Comparison of ENCODE assay signal across 8 mouse cellular contexts in genomic region chr9:25150791-25151610, GRCm38 (mm10). TPM values are rescaled to one million over a fixed set of nuclear protein-coding genes. Genes with fewer than 3 reads are reported as not detected.
DNase-seq lines count a peak whose midpoint lies in the region; ATAC-seq and TF ChIP-seq lines count a peak whose summit lies in the region.

No protein-coding gene starts in this region.

- under 1% methylated on average over 63 of the region's 73 CpGs for WGBS in kidney, embryonic 14.5 days
- under 1% methylated on average over 71 of the region's 73 CpGs for WGBS in lung, embryonic 15.5 days
- WGBS in olfactory bulb, adult 2 months = under 1% methylated on average over 73 of the region's 73 CpGs

- ATAC-seq in kidney, embryonic 14.5 days (ENCODE audit: low FRiP score, low TSS enrichment) = peak; percentile 83
- ATAC-seq in lung, embryonic 15.5 days (ENCODE audit: borderline replicate concordance, extremely low read depth, low FRiP score, low TSS enrichment) = peak; percentile 78

- intact Hi-C loops in gastrocnemius, postnatal 36 days (cut with DNase I) = no loop called here

- no peak for TF ChIP-seq POLR2A in cortical plate, adult 2 months (IDR thresholded peaks at IDR 0.05; ENCODE audit: extremely low read depth, insufficient read depth, low read length)
- TF ChIP-seq POLR2A in olfactory bulb, adult 2 months (IDR thresholded peaks at IDR 0.05; ENCODE audit: insufficient read depth, low read depth, low read length) = no peak

- no peaks in the 10 kb centered on the region for H3K27me3 ChIP-seq in kidney, embryonic 14.5 days (ENCODE audit: control insufficient read depth, insufficient read depth, low read length)
- H3K27me3 ChIP-seq in lung, embryonic 15.5 days = no peaks in the 10 kb centered on the region

- H3K4me1 ChIP-seq in kidney, embryonic 14.5 days (ENCODE audit: control insufficient read depth, insufficient read depth, low read length) = peaks cover 11% of the 10 kb centered on the region; the same call in 1 of the 2 replicates
- peaks cover 4% of the 10 kb centered on the region; the same call in 1 of the 2 replicates for H3K4me1 ChIP-seq in cortical plate, adult 2 months (ENCODE audit: control insufficient read depth, insufficient read depth, low read length)
- H3K4me1 ChIP-seq in lung, embryonic 15.5 days = peaks cover 22% of the 10 kb centered on the region
- no peaks in the 10 kb centered on the region for H3K4me1 ChIP-seq in olfactory bulb, adult 2 months (ENCODE audit: control insufficient read depth, insufficient read depth, low read length)

- H3K9ac ChIP-seq in kidney, embryonic 14.5 days (ENCODE audit: low read depth, low read length) = peak overlapping the region; percentile 95
- peak overlapping the region; percentile 92 for H3K9ac ChIP-seq in lung, embryonic 15.5 days

- no peak for DNase-seq in kidney, adult 18-20 months
- DNase-seq in gastrocnemius, postnatal 36 days = peak; percentile 64 to 88
- DNase-seq in layer of hippocampus, adult 2 months (ENCODE audit: low spot score in 2 of 2) = peak in 1 of 2 experiments; percentile 55
- DNase-seq in urinary bladder, adult 18-20 months (ENCODE audit: low spot score in 2 of 2) = peak; percentile 65 to 81

- TF ChIP-seq CTCF in cortical plate, adult 2 months (IDR thresholded peaks at IDR 0.05; ENCODE audit: extremely low read depth, insufficient read depth, low read length) = no peak
- TF ChIP-seq CTCF in layer of hippocampus, adult 2 months (conservative IDR thresholded peaks at IDR 0.05) = no peak
- no peak for TF ChIP-seq CTCF in olfactory bulb, adult 2 months (IDR thresholded peaks at IDR 0.05; ENCODE audit: insufficient read depth, low read depth, low read length)

- no peaks in the 10 kb centered on the region; the same call in 1 of the 2 replicates for H3K36me3 ChIP-seq in kidney, embryonic 14.5 days (ENCODE audit: control insufficient read depth, insufficient read depth, low read length)
- H3K36me3 ChIP-seq in lung, embryonic 15.5 days = no peaks in the 10 kb centered on the region

- H3K4me3 ChIP-seq in kidney, embryonic 14.5 days (ENCODE audit: low read length) = peak overlapping the region; percentile 73
- H3K4me3 ChIP-seq in cortical plate, adult 2 months (ENCODE audit: insufficient read depth, low read length) = peak overlapping the region; percentile 41
- H3K4me3 ChIP-seq in layer of hippocampus, adult 2 months = peak overlapping the region; percentile 86
- peak overlapping the region; percentile 76 for H3K4me3 ChIP-seq in lung, embryonic 15.5 days
- H3K4me3 ChIP-seq in olfactory bulb, adult 2 months (ENCODE audit: insufficient read depth, low read depth, low read length) = peak overlapping the region; percentile 79

- peak overlapping the region; percentile 100 for H3K27ac ChIP-seq in kidney, embryonic 14.5 days (ENCODE audit: low read depth, low read length)
- H3K27ac ChIP-seq in cortical plate, adult 2 months (ENCODE audit: insufficient read depth, low read length) = peak overlapping the region; percentile 99
- H3K27ac ChIP-seq in layer of hippocampus, adult 2 months = peak overlapping the region; percentile 99
- peak overlapping the region; percentile 100 for H3K27ac ChIP-seq in lung, embryonic 15.5 days
- peak overlapping the region; percentile 81 for H3K27ac ChIP-seq in olfactory bulb, adult 2 months (ENCODE audit: insufficient read depth, low read depth, low read length)

- no peaks in the 10 kb centered on the region for H3K9me3 ChIP-seq in kidney, embryonic 14.5 days (ENCODE audit: control insufficient read depth, low read length)
- H3K9me3 ChIP-seq in lung, embryonic 15.5 days = no peaks in the 10 kb centered on the region

- H3K4me2 ChIP-seq in kidney, embryonic 14.5 days (replicated peaks; ENCODE audit: low read depth, low read length) = peak overlapping the region; percentile 60
- H3K4me2 ChIP-seq in lung, embryonic 15.5 days = peak overlapping the region; percentile 58

RNA-seq across cellular contexts. Expression of gene Herpud2, which starts 0.6 kb away (rescaled TPM):
- polyA plus RNA-seq in kidney, embryonic 14.5 days (2014; fragmentation: Nextera tagmentation; extraction: Ambion mirVana) = 22.6 and 36.9 TPM in 2 replicates
- 37.8 and 42.3 TPM in 2 replicates for polyA plus RNA-seq in cortical plate, adult 2 months (2012; rRNA removed)
- 10 to 100 TPM; 36.5 to 40.1 TPM for total RNA-seq in gastrocnemius, postnatal 36 days (2021)
- 10 to 100 TPM; 44.4 to 46.5 TPM for total RNA-seq in layer of hippocampus, adult 2 months (2021)
- polyA plus RNA-seq in lung, embryonic 15.5 days (2015; fragmentation: Nextera tagmentation; extraction: Ambion mirVana) = 31.4 and 32.0 TPM in 2 replicates
- polyA plus RNA-seq in olfactory bulb, adult 2 months (2012; ENCODE audit: insufficient read depth, insufficient read length, low replicate concordance, missing spikeins) = not detected in 2 replicates
